In the genomic region with DNA sequence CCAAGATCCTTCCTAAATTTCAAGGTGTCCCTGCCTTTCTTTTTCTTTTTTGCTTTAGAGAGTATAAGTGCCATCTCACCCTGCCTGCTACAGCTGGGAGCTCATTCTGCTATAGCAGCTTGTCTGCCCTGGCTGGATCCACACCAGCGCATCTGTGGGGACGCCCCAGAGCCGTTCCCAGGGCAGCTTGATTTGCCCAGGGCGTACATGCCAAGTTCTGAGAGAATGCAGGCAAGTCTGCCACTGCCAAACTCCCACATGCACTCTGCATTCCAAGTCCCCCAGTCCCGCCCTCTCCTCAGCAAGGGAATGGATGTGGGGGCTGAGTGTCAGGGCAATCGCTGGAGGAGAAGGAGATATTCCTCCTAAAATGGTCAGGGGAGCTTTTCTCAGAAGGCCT, we compare ENCODE assay signal across 9 mouse cellular contexts. TPM values are rescaled to one million over a fixed set of nuclear protein-coding genes. Genes with fewer than 3 reads are reported as not detected.
DNase-seq lines count a peak whose midpoint lies in the region; ATAC-seq and TF ChIP-seq lines count a peak whose summit lies in the region.
"Had no signal": no experiment of that assay in that cellular context is flagged by ENCODE, and none has a peak within 500 bp of the region (broad histone marks: within the 10 kb centered on the region; RNA-seq: fewer than 3 reads in every experiment).

No protein-coding gene starts in this region.

- H3K4me1 ChIP-seq in kidney, embryonic 15.5 days: peaks cover 33% of the 10 kb centered on the region
- peaks cover 14% of the 10 kb centered on the region for H3K4me1 ChIP-seq in kidney, embryonic 14.5 days (ENCODE audit: control insufficient read depth, insufficient read depth, low read length)
- peaks cover 12% of the 10 kb centered on the region; the same call in 1 of the 2 replicates for H3K4me1 ChIP-seq in forebrain, postnatal 0 days (ENCODE audit: insufficient read depth)
- peaks cover 37% of the 10 kb centered on the region for H3K4me1 ChIP-seq in lung, embryonic 16.5 days (replicated peaks; ENCODE audit: control insufficient read depth, insufficient read depth, low read length)

- peak; percentile 77 for DNase-seq in forebrain, postnatal 0 days
- DNase-seq in heart, postnatal 4 days: peak; percentile 72
- peak; percentile 79 for DNase-seq in testis, postnatal 14 days (ENCODE audit: low spot score)
- DNase-seq in T-cell, adult 2 months (ENCODE audit: low spot score): no peak
- no peak for DNase-seq in cerebellum, adult 9-11 months

- peak overlapping the region; percentile 51; the same call in 1 of the 2 replicates for H3K27ac ChIP-seq in kidney, embryonic 15.5 days
- no peak overlapping the region for H3K27ac ChIP-seq in kidney, embryonic 14.5 days (ENCODE audit: low read depth, low read length)
- H3K27ac ChIP-seq in forebrain, postnatal 0 days (ENCODE audit: low read depth, low read length): no peak overlapping the region
- H3K27ac ChIP-seq in lung, embryonic 16.5 days (ENCODE audit: low read length): peak overlapping the region; percentile 59
- H3K27ac ChIP-seq: midbrain, embryonic 12.5 days had no signal

- H3K9me3 ChIP-seq in kidney, embryonic 15.5 days (replicated peaks): no peaks in the 10 kb centered on the region
- no peaks in the 10 kb centered on the region for H3K9me3 ChIP-seq in kidney, embryonic 14.5 days (ENCODE audit: control insufficient read depth, low read length)
- no peaks in the 10 kb centered on the region for H3K9me3 ChIP-seq in forebrain, postnatal 0 days (ENCODE audit: low read length)
- no peaks in the 10 kb centered on the region for H3K9me3 ChIP-seq in lung, embryonic 16.5 days (ENCODE audit: control insufficient read depth, low read length)
- H3K9me3 ChIP-seq: midbrain, embryonic 12.5 days had no signal

- 29% methylated on average over 6 of the region's 6 CpGs for WGBS in kidney, embryonic 15.5 days
- 31% methylated on average over 6 of the region's 6 CpGs for WGBS in kidney, embryonic 14.5 days
- WGBS in forebrain, postnatal 0 days: 40% methylated on average over 6 of the region's 6 CpGs
- 27% methylated on average over 6 of the region's 6 CpGs for WGBS in lung, embryonic 16.5 days

- no peaks in the 10 kb centered on the region for H3K36me3 ChIP-seq in kidney, embryonic 15.5 days
- H3K36me3 ChIP-seq in kidney, embryonic 14.5 days (ENCODE audit: control insufficient read depth, insufficient read depth, low read length): no peaks in the 10 kb centered on the region
- no peaks in the 10 kb centered on the region for H3K36me3 ChIP-seq in forebrain, postnatal 0 days (ENCODE audit: insufficient read depth)
- no peaks in the 10 kb centered on the region for H3K36me3 ChIP-seq in lung, embryonic 16.5 days (ENCODE audit: control insufficient read depth, insufficient read depth, low read length)
- H3K36me3 ChIP-seq: midbrain, embryonic 12.5 days had no signal

- no peak for TF ChIP-seq CTCF in forebrain, postnatal 0 days (IDR thresholded peaks at IDR 0.05; ENCODE audit: low read depth)

- ATAC-seq in kidney, embryonic 15.5 days (replicated peaks; ENCODE audit: low FRiP score): peak; percentile 44
- no peak for ATAC-seq in kidney, embryonic 14.5 days (ENCODE audit: low FRiP score, low TSS enrichment)
- peak; percentile 91 for ATAC-seq in forebrain, postnatal 0 days
- peak; percentile 57 for ATAC-seq in lung, embryonic 16.5 days (ENCODE audit: low read depth)

- H3K9ac ChIP-seq in kidney, embryonic 15.5 days: no peak overlapping the region
- H3K9ac ChIP-seq in kidney, embryonic 14.5 days (ENCODE audit: low read depth, low read length): no peak overlapping the region
- H3K9ac ChIP-seq in forebrain, postnatal 0 days: no peak overlapping the region
- no peak overlapping the region for H3K9ac ChIP-seq in lung, embryonic 16.5 days (ENCODE audit: low read length)
- H3K9ac ChIP-seq: midbrain, embryonic 12.5 days had no signal

- H3K27me3 ChIP-seq in kidney, embryonic 15.5 days: no peaks in the 10 kb centered on the region
- H3K27me3 ChIP-seq in kidney, embryonic 14.5 days (ENCODE audit: control insufficient read depth, insufficient read depth, low read length): no peaks in the 10 kb centered on the region
- no peaks in the 10 kb centered on the region for H3K27me3 ChIP-seq in forebrain, postnatal 0 days (ENCODE audit: insufficient read depth, low read length)
- no peaks in the 10 kb centered on the region for H3K27me3 ChIP-seq in lung, embryonic 16.5 days (ENCODE audit: control insufficient read depth, insufficient read depth, low read depth, low read length)
- H3K27me3 ChIP-seq: midbrain, embryonic 12.5 days had no signal

- no peak overlapping the region for H3K4me2 ChIP-seq in kidney, embryonic 15.5 days
- no peak overlapping the region for H3K4me2 ChIP-seq in kidney, embryonic 14.5 days (replicated peaks; ENCODE audit: low read depth, low read length)
- no peak overlapping the region for H3K4me2 ChIP-seq in forebrain, postnatal 0 days (ENCODE audit: low read depth)
- H3K4me2 ChIP-seq in lung, embryonic 16.5 days (ENCODE audit: low read depth, low read length): no peak overlapping the region
- H3K4me2 ChIP-seq: midbrain, embryonic 12.5 days had no signal

- no peak overlapping the region for H3K4me3 ChIP-seq in kidney, embryonic 15.5 days (replicated peaks)
- H3K4me3 ChIP-seq in kidney, embryonic 14.5 days (ENCODE audit: low read length): no peak overlapping the region
- H3K4me3 ChIP-seq in forebrain, postnatal 0 days (ENCODE audit: low read depth, low read length): no peak overlapping the region
- H3K4me3 ChIP-seq in lung, embryonic 16.5 days (ENCODE audit: low read length): no peak overlapping the region
- H3K4me3 ChIP-seq: midbrain, embryonic 12.5 days had no signal

RNA-seq across cellular contexts. Expression of gene Col15a1, which starts 19.8 kb away (rescaled TPM):
- 21.9 and 24.0 TPM in 2 replicates for polyA plus RNA-seq in kidney, embryonic 15.5 days (2015; fragmentation: Nextera tagmentation; extraction: Ambion mirVana)
- 16.3 and 21.8 TPM in 2 replicates for polyA plus RNA-seq in kidney, embryonic 14.5 days (2014; fragmentation: Nextera tagmentation; extraction: Ambion mirVana)
- 6.2 TPM in 2 replicates for total RNA-seq in forebrain, postnatal 0 days (2014; rRNA removed)
- 2.0 and 2.5 TPM in 2 replicates for polyA plus RNA-seq in forebrain, postnatal 0 days (2015; fragmentation: Nextera tagmentation; extraction: Ambion mirVana)
- 100 to 1,000 TPM; 165 to 183 TPM for total RNA-seq in heart, postnatal 4 days (2021)
- 31.0 TPM in 2 replicates for polyA plus RNA-seq in lung, embryonic 16.5 days (2015; fragmentation: Nextera tagmentation; extraction: Ambion mirVana)

Comparison
In these comparisons a context has a peak if more than half of its experiments do, and no peak if none do; other contexts are left out.
1. H3K27ac ChIP-seq: peak in kidney, embryonic 15.5 days (single experiment) and lung, embryonic 16.5 days (single experiment); none in kidney, embryonic 14.5 days (single experiment) and forebrain, postnatal 0 days (single experiment).
2. DNase-seq: peak in forebrain, postnatal 0 days (single experiment), heart, postnatal 4 days (single experiment) and testis, postnatal 14 days (single experiment); none in T-cell, adult 2 months (single experiment) and cerebellum, adult 9-11 months (single experiment).